Mouse (Mus musculus): Measurements from ENCODE around the gene Elk4. TPM values are rescaled to one million over a fixed set of nuclear protein-coding genes. Genes with fewer than 3 reads are reported as not detected.

Gene Elk4
- polyA plus RNA-seq, 1 experiment from 2014 or later: 18.7 TPM

GRCm38 (mm10) chr1:132006721-132007120 is 686 bp upstream of the Elk4 start:
- DNase-seq (ENCODE audit: low spot score): no peak
- no peak overlapping the region for H3K9ac ChIP-seq (ENCODE audit: low read length)
- H3K27me3 ChIP-seq (ENCODE audit: control insufficient read depth, insufficient read depth, low read length): no peaks in the 10 kb centered on the region
- H3K4me2 ChIP-seq (ENCODE audit: low read depth): peak overlapping the region; percentile 72
- peaks cover 8% of the 10 kb centered on the region for H3K4me1 ChIP-seq (ENCODE audit: control insufficient read depth, insufficient read depth, low read length)
- no peaks in the 10 kb centered on the region for H3K36me3 ChIP-seq (ENCODE audit: control insufficient read depth, insufficient read depth, low read length)
- peak overlapping the region; percentile 83 for H3K4me3 ChIP-seq (ENCODE audit: low read depth, low read length)
- no peak for ATAC-seq (ENCODE audit: insufficient read depth, low FRiP score, low TSS enrichment)
- H3K27ac ChIP-seq (ENCODE audit: low read depth, low read length): no peak overlapping the region; the same call in 1 of the 2 replicates
- 29% methylated on average over 5 of the region's 5 CpGs for WGBS
- no peaks in the 10 kb centered on the region for H3K9me3 ChIP-seq (ENCODE audit: control insufficient read depth, low read length)

GRCm38 (mm10) chr1:132007828-132008827 is 721 bp downstream of the Elk4 start:
- ATAC-seq (ENCODE audit: insufficient read depth, low FRiP score, low TSS enrichment): peak; percentile 95
- peak overlapping the region; percentile 97 for H3K27ac ChIP-seq (ENCODE audit: low read depth, low read length)
- H3K4me2 ChIP-seq (ENCODE audit: low read depth): peak overlapping the region; percentile 72
- DNase-seq (ENCODE audit: low spot score): peak; percentile 90
- no peaks in the 10 kb centered on the region for H3K27me3 ChIP-seq (ENCODE audit: control insufficient read depth, insufficient read depth, low read length)
- peak overlapping the region; percentile 95 for H3K9ac ChIP-seq (ENCODE audit: low read length)
- no peaks in the 10 kb centered on the region for H3K9me3 ChIP-seq (ENCODE audit: control insufficient read depth, low read length)
- H3K36me3 ChIP-seq (ENCODE audit: control insufficient read depth, insufficient read depth, low read length): no peaks in the 10 kb centered on the region
- H3K4me3 ChIP-seq (ENCODE audit: low read depth, low read length): peak overlapping the region; percentile 83
- H3K4me1 ChIP-seq (ENCODE audit: control insufficient read depth, insufficient read depth, low read length): peaks cover 8% of the 10 kb centered on the region
- WGBS: 1% methylated on average over 47 of the region's 72 CpGs

GRCm38 (mm10) chr1:132008881-132009644 is 1.7 kb downstream of the Elk4 start:
- Histone ChIP-seq H3K4me1 (ENCODE audit: control insufficient read depth, insufficient read depth, low read length) (peaks cover 8% of the 10 kb centered on the region), H3K27me3 (ENCODE audit: control insufficient read depth, insufficient read depth, low read length) (no peaks in the 10 kb centered on the region), H3K4me3 (ENCODE audit: low read depth, low read length) (peak overlapping the region; percentile 83), H3K36me3 (ENCODE audit: control insufficient read depth, insufficient read depth, low read length) (no peaks in the 10 kb centered on the region), H3K9ac (ENCODE audit: low read length) (peak overlapping the region; percentile 20; the same call in 1 of the 2 replicates), H3K9me3 (ENCODE audit: control insufficient read depth, low read length) (no peaks in the 10 kb centered on the region), H3K4me2 (ENCODE audit: low read depth) (peak overlapping the region; percentile 72), H3K27ac (ENCODE audit: low read depth, low read length) (no peak overlapping the region)
- DNase-seq (ENCODE audit: low spot score) (no peak), ATAC-seq (ENCODE audit: insufficient read depth, low FRiP score, low TSS enrichment) (no peak)
- 63% methylated on average over 8 of the region's 8 CpGs for WGBS

- no peak for DNase-seq (ENCODE audit: low spot score)
- no peak for ATAC-seq (ENCODE audit: insufficient read depth, low FRiP score, low TSS enrichment)
- Histone ChIP-seq H3K36me3 (ENCODE audit: control insufficient read depth, insufficient read depth, low read length) (no peaks in the 10 kb centered on the region), H3K4me2 (ENCODE audit: low read depth) (no peak overlapping the region), H3K4me1 (ENCODE audit: control insufficient read depth, insufficient read depth, low read length) (peaks cover 8% of the 10 kb centered on the region), H3K27ac (ENCODE audit: low read depth, low read length) (no peak overlapping the region), H3K27me3 (ENCODE audit: control insufficient read depth, insufficient read depth, low read length) (no peaks in the 10 kb centered on the region), H3K9ac (ENCODE audit: low read length) (no peak overlapping the region), H3K9me3 (ENCODE audit: control insufficient read depth, low read length) (no peaks in the 10 kb centered on the region), H3K4me3 (ENCODE audit: low read depth, low read length) (no peak overlapping the region)
- 91% methylated on average over 17 of the region's 17 CpGs for WGBS
These were observed 3.5 kb downstream of the Elk4 start for GRCm38 (mm10) chr1:132010632-132011501.

GRCm38 (mm10) chr1:132011785-132012184 is 4.4 kb downstream of the Elk4 start:
- no peak overlapping the region for H3K4me3 ChIP-seq (ENCODE audit: low read depth, low read length)
- no peak overlapping the region for H3K9ac ChIP-seq (ENCODE audit: low read length)
- no peak overlapping the region for H3K27ac ChIP-seq (ENCODE audit: low read depth, low read length)
- 83% methylated on average over 2 of the region's 2 CpGs for WGBS
- H3K4me1 ChIP-seq (ENCODE audit: control insufficient read depth, insufficient read depth, low read length): peaks cover 8% of the 10 kb centered on the region
- no peaks in the 10 kb centered on the region for H3K27me3 ChIP-seq (ENCODE audit: control insufficient read depth, insufficient read depth, low read length)
- ATAC-seq (ENCODE audit: insufficient read depth, low FRiP score, low TSS enrichment) (no peak), DNase-seq (ENCODE audit: low spot score) (no peak)
- H3K36me3 ChIP-seq (ENCODE audit: control insufficient read depth, insufficient read depth, low read length): no peaks in the 10 kb centered on the region
- no peak overlapping the region for H3K4me2 ChIP-seq (ENCODE audit: low read depth)
- H3K9me3 ChIP-seq (ENCODE audit: control insufficient read depth, low read length): no peaks in the 10 kb centered on the region

- peaks cover 8% of the 10 kb centered on the region for H3K4me1 ChIP-seq (ENCODE audit: control insufficient read depth, insufficient read depth, low read length)
- H3K36me3 ChIP-seq (ENCODE audit: control insufficient read depth, insufficient read depth, low read length): peaks cover under 1% of the 10 kb centered on the region
- no peaks in the 10 kb centered on the region for H3K27me3 ChIP-seq (ENCODE audit: control insufficient read depth, insufficient read depth, low read length)
- no peak overlapping the region for H3K9ac ChIP-seq (ENCODE audit: low read length)
- no peaks in the 10 kb centered on the region for H3K9me3 ChIP-seq (ENCODE audit: control insufficient read depth, low read length)
- DNase-seq (ENCODE audit: low spot score): no peak
- WGBS: 91% methylated on average over 8 of the region's 8 CpGs
- no peak overlapping the region for H3K27ac ChIP-seq (ENCODE audit: low read depth, low read length)
- no peak overlapping the region for H3K4me3 ChIP-seq (ENCODE audit: low read depth, low read length)
- no peak overlapping the region for H3K4me2 ChIP-seq (ENCODE audit: low read depth)
- ATAC-seq (ENCODE audit: insufficient read depth, low FRiP score, low TSS enrichment): no peak
These were observed 5.5 kb downstream of the Elk4 start for GRCm38 (mm10) chr1:132012861-132013260.

- Histone ChIP-seq H3K36me3 (ENCODE audit: control insufficient read depth, insufficient read depth, low read length) (peaks cover 6% of the 10 kb centered on the region), H3K9me3 (ENCODE audit: control insufficient read depth, low read length) (no peaks in the 10 kb centered on the region), H3K4me1 (ENCODE audit: control insufficient read depth, insufficient read depth, low read length) (no peaks in the 10 kb centered on the region), H3K9ac (ENCODE audit: low read length) (no peak overlapping the region), H3K27ac (ENCODE audit: low read depth, low read length) (no peak overlapping the region), H3K27me3 (ENCODE audit: control insufficient read depth, insufficient read depth, low read length) (no peaks in the 10 kb centered on the region), H3K4me2 (ENCODE audit: low read depth) (no peak overlapping the region), H3K4me3 (ENCODE audit: low read depth, low read length) (no peak overlapping the region)
- ATAC-seq (ENCODE audit: insufficient read depth, low FRiP score, low TSS enrichment) (no peak), DNase-seq (ENCODE audit: low spot score) (no peak)
- 93% methylated on average over 1 of the region's 1 CpGs for whole genome bisulfite sequencing
These were observed 7.4 kb downstream of the Elk4 start for GRCm38 (mm10) chr1:132014800-132015199.

- 97% methylated on average over 1 of the region's 1 CpGs for WGBS
- H3K27me3 ChIP-seq (ENCODE audit: control insufficient read depth, insufficient read depth, low read length): no peaks in the 10 kb centered on the region
- ATAC-seq (ENCODE audit: insufficient read depth, low FRiP score, low TSS enrichment): no peak
- H3K9ac ChIP-seq (ENCODE audit: low read length): no peak overlapping the region
- H3K27ac ChIP-seq (ENCODE audit: low read depth, low read length): no peak overlapping the region
- no peaks in the 10 kb centered on the region for H3K9me3 ChIP-seq (ENCODE audit: control insufficient read depth, low read length)
- H3K4me3 ChIP-seq (ENCODE audit: low read depth, low read length): no peak overlapping the region
- no peaks in the 10 kb centered on the region for H3K4me1 ChIP-seq (ENCODE audit: control insufficient read depth, insufficient read depth, low read length)
- peaks cover 8% of the 10 kb centered on the region for H3K36me3 ChIP-seq (ENCODE audit: control insufficient read depth, insufficient read depth, low read length)
- H3K4me2 ChIP-seq (ENCODE audit: low read depth): no peak overlapping the region
- DNase-seq (ENCODE audit: low spot score): no peak
These were observed 9.3 kb downstream of the Elk4 start for GRCm38 (mm10) chr1:132016691-132017090.
